Mouse (Mus musculus) embryonic stem cell, embryonic (primary cell): ENCODE measurements at regions not wholly inside any gene's neighbourhood (a gene's known extent, or its start where the extent isn't known, plus 50 kb on each side); places are given as distances from the start of the nearest gene placed in this dataset.

Experiments used
- CTCF ChIA-PET, 4 experiments: fragments of 300-600 bp in 2 of 4; fragments of 350-600 bp in 2 of 4; sonication (Branson Sonifier 250); formaldehyde crosslinking; loops; one replicate each; lab custom pipeline; 2022; ENCODE audit warnings: inconsistent platforms in 2 of 4; lab: Charles Lee
- POLR2A ChIA-PET, 4 experiments: fragments of 300-600 bp in 2 of 4; fragments of 350-600 bp in 2 of 4; sonication (Branson Sonifier 250); formaldehyde crosslinking; loops; one replicate each; lab custom pipeline; 2022; ENCODE audit warnings: antibody characterized with exemption in 4 of 4, inconsistent platforms in 1 of 4; lab: Charles Lee

DNA sequence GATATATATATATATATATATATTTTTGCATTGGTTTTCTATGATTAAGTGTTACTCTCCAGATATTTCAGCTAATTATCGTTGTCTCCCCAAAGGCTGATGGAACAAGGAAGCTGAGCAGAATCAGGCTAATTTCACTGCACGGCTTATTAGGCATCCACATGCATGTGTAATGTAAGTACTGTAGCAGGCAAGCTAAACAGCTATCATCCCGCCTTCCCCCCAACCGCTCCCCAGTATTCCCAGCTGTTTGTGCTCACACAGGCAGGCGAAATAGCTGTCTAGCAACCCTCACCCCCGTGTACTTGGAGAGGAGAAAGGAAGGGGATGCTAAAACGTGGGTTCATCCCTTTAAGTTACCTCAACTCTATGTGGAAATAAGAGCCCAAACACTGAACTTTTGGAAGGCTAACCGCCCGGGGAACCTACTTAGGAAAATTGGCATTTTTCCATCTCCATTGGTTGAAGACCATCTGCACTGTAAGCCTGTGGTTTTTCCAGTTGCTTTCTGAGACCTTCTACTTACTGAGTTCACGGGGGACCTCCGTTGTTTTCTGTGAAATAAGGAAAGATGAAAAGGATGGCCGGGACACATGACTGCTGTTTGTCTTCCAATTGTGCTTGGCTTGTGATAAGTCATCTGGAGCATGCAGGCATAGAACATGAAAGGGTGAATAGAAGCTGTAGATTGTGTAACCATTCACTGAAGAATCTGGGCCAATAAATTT, 254.7 kb upstream of the Nbea start:
- CTCF ChIA-PET, result no interaction called here
- POLR2A ChIA-PET, result no interaction called here

- ChIA-PET POLR2A (no interaction called here), CTCF (no interaction called here)
Measured at GRCm38 (mm10) chr3:56437058-56437457, 253.6 kb upstream of the Nbea start.

- ChIA-PET CTCF (no interaction called here), POLR2A (no interaction called here)
Measured at GRCm38 (mm10) chr3:56433495-56433894, 250.0 kb upstream of the Nbea start.

GRCm38 (mm10) chr3:56427201-56427600, 243.7 kb upstream of the Nbea start:
- CTCF ChIA-PET, result no interaction called here
- POLR2A ChIA-PET, result no interaction called here

- ChIA-PET CTCF (no interaction called here), POLR2A (no interaction called here)
Measured at GRCm38 (mm10) chr3:56397851-56398496, 214.5 kb upstream of the Nbea start.

DNA sequence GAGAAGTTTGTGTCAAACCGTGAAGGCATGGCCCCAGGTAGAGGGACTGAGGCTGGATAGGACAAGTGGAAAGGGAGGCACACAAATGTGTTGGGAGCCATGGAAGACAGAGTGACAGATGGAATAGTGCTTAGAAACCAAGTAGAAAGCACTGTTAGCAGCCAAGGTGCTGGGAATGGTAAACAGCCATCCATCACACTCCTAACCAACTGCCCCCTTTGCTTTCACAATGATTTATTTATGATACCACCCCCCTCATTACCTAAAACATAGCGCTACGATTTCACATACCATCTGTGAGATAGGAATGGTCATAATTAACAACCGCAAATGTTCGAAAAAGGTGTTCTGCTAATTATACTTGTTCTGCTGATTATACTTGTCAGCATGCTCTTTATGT, 209.6 kb upstream of the Nbea start:
- CTCF ChIA-PET, result no interaction called here
- POLR2A ChIA-PET, result no interaction called here

DNA sequence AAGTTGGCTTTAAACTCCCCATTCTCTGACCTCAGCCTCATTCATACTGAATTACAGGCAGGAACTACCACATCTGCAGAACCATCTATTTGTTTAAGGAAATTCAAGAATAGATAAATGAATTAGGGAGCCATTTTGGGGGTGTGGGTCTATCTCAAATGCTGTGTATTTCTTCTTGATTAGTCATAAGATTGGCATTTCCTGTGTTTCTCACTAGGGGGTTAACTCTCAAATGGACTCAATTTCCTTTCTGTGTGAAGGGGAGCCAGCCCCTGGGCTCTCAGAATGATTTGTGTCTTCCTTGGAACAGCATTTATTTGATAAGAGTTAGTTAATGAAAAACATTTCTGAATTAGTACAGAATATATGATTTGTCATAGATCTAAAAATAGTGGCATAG, 196.8 kb upstream of the Nbea start:
- ChIA-PET POLR2A (no interaction called here), CTCF (no interaction called here)

GRCm38 (mm10) chr3:56379500-56379899, 196.0 kb upstream of the Nbea start:
- ChIA-PET CTCF (no interaction called here), POLR2A (no interaction called here)

DNA sequence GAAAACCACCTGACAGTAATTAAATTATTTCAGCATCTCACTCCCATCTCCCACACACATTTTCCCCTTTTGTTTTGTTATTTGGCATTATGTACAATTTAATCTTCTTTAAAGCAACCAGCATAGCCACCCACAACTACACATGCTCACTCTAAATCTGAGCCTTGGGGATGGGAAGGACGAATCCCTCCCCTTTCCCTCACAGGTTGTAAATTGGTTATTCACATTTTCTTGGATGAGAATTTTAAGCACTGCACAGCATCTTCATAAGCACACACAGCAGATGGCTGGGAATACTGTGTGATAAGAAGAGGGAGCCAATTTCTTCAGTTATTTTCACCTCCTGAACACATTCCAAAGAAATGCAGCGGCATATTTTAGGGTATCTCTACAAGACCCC, 179.0 kb upstream of the Nbea start:
- ChIA-PET POLR2A (no interaction called here), CTCF (no interaction called here)

DNA sequence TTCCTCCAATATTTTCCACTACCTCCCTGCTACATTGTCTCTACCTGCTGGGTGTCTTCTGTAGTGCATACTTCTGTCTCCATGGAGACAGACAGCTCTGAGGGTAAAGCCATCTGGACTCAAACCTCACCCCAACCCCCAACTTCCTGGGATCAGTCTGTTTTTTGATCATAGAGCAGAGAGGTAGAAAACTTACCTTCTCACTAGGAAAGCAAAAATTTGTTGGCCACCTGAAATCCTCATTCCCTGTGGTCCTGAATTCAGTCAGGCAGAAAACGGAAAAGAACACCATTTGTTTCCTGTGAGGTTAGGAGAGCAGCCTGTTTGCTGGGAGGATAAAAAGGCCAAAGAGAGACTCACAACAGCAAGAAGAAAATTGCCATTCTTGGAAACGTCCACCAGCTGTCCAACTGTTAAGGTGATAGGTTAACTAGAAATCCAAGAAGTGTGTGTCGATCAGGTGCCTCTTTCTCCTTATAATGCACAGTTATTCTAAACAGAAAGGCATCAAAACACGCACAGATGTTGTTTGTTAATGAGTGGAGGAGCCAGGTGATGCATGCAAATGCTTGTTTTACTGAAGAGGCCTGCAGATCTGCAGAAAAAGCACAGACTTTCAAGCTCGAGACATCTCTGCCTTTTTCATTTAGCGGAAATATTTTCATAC, 173.7 kb upstream of the Nbea start:
- ChIA-PET POLR2A (no interaction called here), CTCF (no interaction called here)

DNA sequence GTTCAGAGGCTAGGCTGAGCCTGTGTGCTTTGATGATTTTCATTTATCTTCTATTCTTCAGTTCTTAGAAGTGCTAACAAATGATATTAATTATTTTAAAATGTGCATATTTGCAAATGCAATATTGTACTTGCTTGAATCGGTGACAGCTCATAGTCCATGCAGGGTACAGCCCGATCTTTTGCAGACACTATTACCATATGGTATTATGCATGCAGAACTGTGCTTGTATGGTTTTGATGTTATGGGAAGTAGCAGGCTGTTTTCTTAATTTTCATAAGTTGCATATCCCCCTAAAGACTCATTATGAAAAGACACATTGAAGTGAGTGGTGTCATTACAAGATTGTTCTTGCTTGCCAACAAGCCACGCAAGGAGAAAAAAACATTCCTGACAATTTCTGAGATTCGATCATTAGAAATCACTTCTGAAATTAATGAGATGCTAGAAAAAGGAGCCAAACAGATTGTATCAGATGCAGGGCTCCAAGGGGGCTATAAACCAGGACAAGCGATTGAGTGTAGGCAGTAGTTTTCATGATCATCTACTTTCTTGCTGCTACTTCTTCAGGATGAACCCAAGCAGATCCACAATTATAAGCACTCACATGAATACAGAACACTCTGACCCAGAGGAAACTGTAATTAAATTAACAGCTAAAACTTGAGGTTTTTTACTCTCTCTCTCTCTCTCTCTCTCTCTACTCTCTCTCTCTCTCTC, 172.8 kb upstream of the Nbea start:
- POLR2A ChIA-PET, result no interaction called here

More for the DNA sequence above, 172.8 kb upstream of the Nbea start:
- CTCF ChIA-PET, result no interaction called here
